Mouse (Mus musculus) duodenum, adult 2 months (tissue): ENCODE data around the gene Kif3b. TPM values are rescaled to one million over a fixed set of nuclear protein-coding genes. Genes with fewer than 3 reads are reported as not detected.

ENCODE experiments used
- polyA plus RNA-seq: library from polyadenylated mRNA; depleted of rRNA; stranded (reverse); fragments of >200 nt; gene quantifications from 2 replicates; pipeline ENCODE4 v1.2.3, GENCODE M21; 2012; ENCODE audit warnings: low replicate concordance; rRNA removed

Kif3b gene
- 2.1 and 2.4 TPM in 2 replicates for polyA plus RNA-seq

GRCm38 (mm10) chr2:153290938-153291928 is at the start of gene Kif3b:
TSS of gene Kif3b (plus strand) at chr2:153291413.

GRCm38 (mm10) chr2:153345454-153346220 is 54.4 kb downstream of the Kif3b start, which contains the start of gene Asxl1:
TSS of gene Asxl1 (plus strand) at chr2:153345829.

Other genes starting within 250 kb of the Kif3b start
- gene Ccm2l, start 225.5 kb upstream of the Kif3b start, polyA plus RNA-seq = 7.3 and 7.4 TPM in 2 replicates
- gene Hck, start 182.9 kb upstream of the Kif3b start, polyA plus RNA-seq = 15.7 and 19.1 TPM in 2 replicates
- 22.9 and 34.5 TPM in 2 replicates for gene Tm9sf4, start 130.1 kb upstream of the Kif3b start, polyA plus RNA-seq
- gene Tspyl3, start 66.0 kb upstream of the Kif3b start, polyA plus RNA-seq = 1.4 and 1.7 TPM in 2 replicates
- 8.1 and 12.2 TPM in 2 replicates for gene Plagl2, start 50.0 kb upstream of the Kif3b start, polyA plus RNA-seq
- gene Pofut1, start 49.9 kb upstream of the Kif3b start, polyA plus RNA-seq = 13.4 and 16.6 TPM in 2 replicates
- 3.2 and 4.1 TPM in 2 replicates for gene Asxl1, start 54.4 kb downstream of the Kif3b start, polyA plus RNA-seq
- not detected in 2 replicates for gene 4930404H24Rik, start 201.4 kb downstream of the Kif3b start, polyA plus RNA-seq
- gene Nol4l, start 238.6 kb downstream of the Kif3b start, polyA plus RNA-seq = 19.7 and 24.5 TPM in 2 replicates